In the genomic region with DNA sequence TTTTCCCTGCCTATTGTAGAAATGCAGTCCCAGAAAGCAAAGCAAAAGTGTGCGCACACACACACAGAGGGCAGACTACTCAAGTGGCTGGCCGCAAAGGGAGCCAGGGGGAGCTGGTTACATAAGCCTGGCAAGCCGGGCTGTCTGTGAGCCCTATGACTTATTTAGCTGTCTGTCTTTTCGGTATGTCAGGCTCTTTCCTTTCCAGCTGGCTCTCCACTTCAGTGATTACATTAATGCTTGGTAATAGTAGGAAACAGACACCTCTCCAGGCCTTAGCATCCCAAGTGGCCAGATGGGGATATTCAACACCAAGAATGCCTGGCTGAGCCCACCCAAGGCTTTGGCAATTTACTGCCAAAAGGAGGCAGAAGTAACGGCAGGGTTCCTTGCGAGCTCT, we compare ENCODE assay signal across 11 mouse cellular contexts.
DNase-seq lines count a peak whose midpoint lies in the region; ATAC-seq lines count a peak whose summit lies in the region.
"Had no signal": no experiment of that assay in that cellular context is flagged by ENCODE, and none has a peak within 500 bp of the region (broad histone marks: within the 10 kb centered on the region; RNA-seq: fewer than 3 reads in every experiment).

No protein-coding gene starts in this region.

- H3K4me1 ChIP-seq in kidney, embryonic 16.5 days (ENCODE audit: insufficient read depth, low read length), result peaks cover 18% of the 10 kb centered on the region
- peaks cover 16% of the 10 kb centered on the region for H3K4me1 ChIP-seq in embryonic facial prominence, embryonic 14.5 days (ENCODE audit: control insufficient read depth, insufficient read depth, low read length)
- peaks cover 56% of the 10 kb centered on the region for H3K4me1 ChIP-seq in hindbrain, embryonic 15.5 days (replicated peaks)
- H3K4me1 ChIP-seq: liver, embryonic 13.5 days; stomach, embryonic 15.5 days had no signal

- no peaks in the 10 kb centered on the region for H3K27me3 ChIP-seq in kidney, embryonic 16.5 days (ENCODE audit: insufficient read depth, low read length)
- H3K27me3 ChIP-seq in embryonic facial prominence, embryonic 14.5 days (replicated peaks; ENCODE audit: control insufficient read depth, insufficient read depth, low read length), result no peaks in the 10 kb centered on the region
- no peaks in the 10 kb centered on the region for H3K27me3 ChIP-seq in hindbrain, embryonic 15.5 days
- H3K27me3 ChIP-seq: liver, embryonic 13.5 days; stomach, embryonic 15.5 days had no signal

- DNase-seq in adrenal gland, adult (ENCODE audit: inconsistent age in 2 of 2, low spot score in 1 of 2), result peak; percentile 21 to 47
- no peak for DNase-seq in adrenal gland, adult 18-20 months (ENCODE audit: low spot score in 2 of 2)
- DNase-seq in kidney, postnatal 4 days, result no peak
- peak; percentile 76 for DNase-seq in embryonic facial prominence, embryonic 14.5 days (ENCODE audit: low spot score)
- no peak for DNase-seq in ovary, postnatal 36 days (ENCODE audit: low spot score)
- DNase-seq in layer of hippocampus, adult 9-11 months, result no peak
- DNase-seq: kidney, postnatal 25 days; liver, embryonic 13.5 days had no signal

- H3K4me2 ChIP-seq in kidney, embryonic 16.5 days (replicated peaks; ENCODE audit: low read depth, low read length), result no peak overlapping the region
- H3K4me2 ChIP-seq in embryonic facial prominence, embryonic 14.5 days (ENCODE audit: low read depth, low read length), result no peak overlapping the region
- no peak overlapping the region for H3K4me2 ChIP-seq in hindbrain, embryonic 15.5 days
- H3K4me2 ChIP-seq: liver, embryonic 13.5 days; stomach, embryonic 15.5 days had no signal

- no peak overlapping the region for H3K9ac ChIP-seq in kidney, embryonic 16.5 days (replicated peaks; ENCODE audit: low read length)
- no peak overlapping the region for H3K9ac ChIP-seq in embryonic facial prominence, embryonic 14.5 days (ENCODE audit: low read depth, low read length)
- no peak overlapping the region for H3K9ac ChIP-seq in hindbrain, embryonic 15.5 days
- H3K9ac ChIP-seq: liver, embryonic 13.5 days; stomach, embryonic 15.5 days had no signal

- no peaks in the 10 kb centered on the region for H3K9me3 ChIP-seq in kidney, embryonic 16.5 days (ENCODE audit: low read length)
- no peaks in the 10 kb centered on the region for H3K9me3 ChIP-seq in embryonic facial prominence, embryonic 14.5 days (ENCODE audit: control insufficient read depth, low read length)
- no peaks in the 10 kb centered on the region for H3K9me3 ChIP-seq in hindbrain, embryonic 15.5 days
- H3K9me3 ChIP-seq: liver, embryonic 13.5 days; stomach, embryonic 15.5 days had no signal

- 29% methylated on average over 6 of the region's 6 CpGs for WGBS in kidney, embryonic 16.5 days
- WGBS in embryonic facial prominence, embryonic 14.5 days, result 31% methylated on average over 6 of the region's 6 CpGs
- 35% methylated on average over 6 of the region's 6 CpGs for WGBS in hindbrain, embryonic 15.5 days

- ATAC-seq in kidney, embryonic 16.5 days (ENCODE audit: low FRiP score, low TSS enrichment), result peak; percentile 61
- peak; percentile 70; the same call in 1 of the 2 replicates for ATAC-seq in embryonic facial prominence, embryonic 14.5 days (ENCODE audit: low read depth)
- ATAC-seq in hindbrain, embryonic 15.5 days (ENCODE audit: low FRiP score, low read depth), result no peak

- no peak overlapping the region for H3K4me3 ChIP-seq in kidney, embryonic 16.5 days (ENCODE audit: low read length)
- no peak overlapping the region for H3K4me3 ChIP-seq in embryonic facial prominence, embryonic 14.5 days (ENCODE audit: low read depth, low read length)
- H3K4me3 ChIP-seq in hindbrain, embryonic 15.5 days, result no peak overlapping the region
- H3K4me3 ChIP-seq: liver, embryonic 13.5 days; stomach, embryonic 15.5 days had no signal

- no peaks in the 10 kb centered on the region for H3K36me3 ChIP-seq in kidney, embryonic 16.5 days (ENCODE audit: insufficient read depth, low read length)
- H3K36me3 ChIP-seq in embryonic facial prominence, embryonic 14.5 days (ENCODE audit: control insufficient read depth, insufficient read depth, low read length), result no peaks in the 10 kb centered on the region
- H3K36me3 ChIP-seq in hindbrain, embryonic 15.5 days, result no peaks in the 10 kb centered on the region
- H3K36me3 ChIP-seq: liver, embryonic 13.5 days; stomach, embryonic 15.5 days had no signal

- no peak overlapping the region for H3K27ac ChIP-seq in kidney, embryonic 16.5 days (ENCODE audit: low read length)
- H3K27ac ChIP-seq in embryonic facial prominence, embryonic 14.5 days (replicated peaks; ENCODE audit: low read depth, low read length), result no peak overlapping the region
- peak overlapping the region; percentile 56; the same call in 1 of the 2 replicates for H3K27ac ChIP-seq in hindbrain, embryonic 15.5 days (replicated peaks)
- H3K27ac ChIP-seq: liver, embryonic 13.5 days; stomach, embryonic 15.5 days had no signal

Comparison
In these comparisons a context has a peak if more than half of its experiments do, and no peak if none do; other contexts are left out.
1. DNase-seq: peak in adrenal gland, adult (2 of 2) and embryonic facial prominence, embryonic 14.5 days (single experiment); none in adrenal gland, adult 18-20 months (0 of 2), kidney, postnatal 4 days (0 of 2), ovary, postnatal 36 days (single experiment) and layer of hippocampus, adult 9-11 months (single experiment).